Mouse (Mus musculus): Measurements from ENCODE around the gene Bglap.

GRCm38 (mm10) chr3:88364337-88364736, 19.9 kb downstream of the Bglap start, which contains the start of gene Paqr6:
- TF ChIP-seq CTCF (IDR thresholded peaks at IDR 0.05; ENCODE audit: borderline replicate concordance, extremely low read depth, insufficient read depth, insufficient read length) (no peak), POLR2A (IDR thresholded peaks at IDR 0.05; ENCODE audit: borderline replicate concordance, extremely low read depth, insufficient read depth, insufficient read length, poor library complexity, severe bottlenecking) (no peak)

Measured in brain, embryonic 14.5 days (tissue).